Mouse (Mus musculus) embryonic facial prominence, embryonic 10.5 days (tissue): ENCODE measurements around the gene Wdr90. TPM values are rescaled to one million over a fixed set of nuclear protein-coding genes. Genes with fewer than 3 reads are reported as not detected.
"Not testable (repeated sequence)": the region's sequence is repeated elsewhere in the genome, so short reads cannot be mapped to it uniquely, and the experiment has no call there.

ENCODE experiments used
- DNase-seq: peaks from one replicate; pipeline ENCODE4 v3.0.0-alpha.2; 2017; ENCODE audit warnings: low spot score
- H3K27ac ChIP-seq: fragments of 300-500 bp; sonication (generic); replicated peaks from 2 replicates; pipeline ENCODE4 v1.5.1; 2016; ENCODE audit warnings: mild to moderate bottlenecking
- H3K27me3 ChIP-seq: fragments of 300-500 bp; sonication (generic); replicated peaks from 2 replicates; pipeline ENCODE4 v1.6.1; 2016; ENCODE audit warnings: low read depth, mild to moderate bottlenecking; ENCODE audit not compliant: poor library complexity, severe bottlenecking
- H3K36me3 ChIP-seq: fragments of 300-500 bp; sonication (generic); replicated peaks from 2 replicates; pipeline ENCODE4 v1.6.1; 2016; ENCODE audit warnings: mild to moderate bottlenecking, moderate library complexity
- H3K4me1 ChIP-seq: fragments of 300-500 bp; sonication (generic); 2 replicates; pipeline ENCODE4 v1.6.1; 2016
- H3K4me3 ChIP-seq: fragments of 300-500 bp; sonication (generic); 2 replicates; pipeline ENCODE4 v1.5.1; 2016; ENCODE audit warnings: mild to moderate bottlenecking, moderate library complexity
- H3K9me3 ChIP-seq: fragments of 300-500 bp; sonication (generic); 2 replicates; pipeline ENCODE4 v1.6.1; 2016; ENCODE audit warnings: mild to moderate bottlenecking
- WGBS: fragments of 180-500 bp; shearing (Covaris S2); methylation state at CpG from one replicate; pipeline ENCODE4 v1.1.7; 2016; 5-methylcytosine and 5-hydroxymethylcytosine counted together
- polyA plus RNA-seq: library from polyadenylated mRNA; unstranded; fragments of >200 nt; fragmentation: Nextera tagmentation; extraction: Ambion mirVana; gene quantifications from 2 replicates; pipeline ENCODE4 v1.2.1, GENCODE M21; 2016

Gene Wdr90
- polyA plus RNA-seq, 1 experiment from 2014 or later, result 53.8 TPM

GRCm38 (mm10) chr17:25824362-25825142 lies 36.7 kb downstream of the Wdr90 start:
- Histone ChIP-seq H3K27me3 (peaks cover 27% of the 10 kb centered on the region), H3K27ac (no peak overlapping the region)
- 72% methylated on average over 17 of the region's 17 CpGs for WGBS

GRCm38 (mm10) chr17:25823452-25823851 lies 37.8 kb downstream of the Wdr90 start, which contains the start of gene Wdr24:
TSS of gene Wdr24 (plus strand) at chr17:25823627.
- H3K27me3 ChIP-seq, result peaks cover 38% of the 10 kb centered on the region
- peak within 1 kb of the TSS; percentile 70 for H3K4me3 ChIP-seq
- H3K9me3 ChIP-seq, result no peaks in the 10 kb centered on the region
- peak within 1 kb of the TSS; percentile 73 for H3K27ac ChIP-seq
- peaks cover 59% of the 10 kb centered on the region for H3K4me1 ChIP-seq
- H3K36me3 ChIP-seq, result peaks cover 33% of the 10 kb centered on the region
- under 1% methylated on average over 18 of the region's 18 CpGs for WGBS
- peak; percentile 79 for DNase-seq

More at GRCm38 (mm10) chr17:25824362-25825142, 36.7 kb downstream of the Wdr90 start:
- Histone ChIP-seq H3K36me3 (peaks cover 34% of the 10 kb centered on the region), H3K4me3 (peak overlapping the region; percentile 70), H3K9me3 (no peaks in the 10 kb centered on the region), H3K4me1 (peaks cover 55% of the 10 kb centered on the region)
- no peak for DNase-seq

GRCm38 (mm10) chr17:25818851-25819780 lies 42.2 kb downstream of the Wdr90 start:
- H3K27ac ChIP-seq, result no peak overlapping the region

GRCm38 (mm10) chr17:25817662-25818061 lies 43.6 kb downstream of the Wdr90 start:
- no peak overlapping the region for H3K27ac ChIP-seq
- H3K4me1 ChIP-seq, result peaks cover 18% of the 10 kb centered on the region
- no peak overlapping the region; the same call in 1 of the 2 replicates for H3K4me3 ChIP-seq
- no peak for DNase-seq
- no peaks in the 10 kb centered on the region for H3K9me3 ChIP-seq
- H3K27me3 ChIP-seq, result peaks cover 86% of the 10 kb centered on the region
- WGBS, result 81% methylated on average over 11 of the region's 11 CpGs
- peaks cover 6% of the 10 kb centered on the region; the same call in 1 of the 2 replicates for H3K36me3 ChIP-seq

More at GRCm38 (mm10) chr17:25818851-25819780, 42.2 kb downstream of the Wdr90 start:
- Histone ChIP-seq H3K36me3 (peaks cover 6% of the 10 kb centered on the region; the same call in 1 of the 2 replicates), H3K27me3 (peaks cover 74% of the 10 kb centered on the region), H3K9me3 (no peaks in the 10 kb centered on the region), H3K4me3 (peak overlapping the region; percentile 33), H3K4me1 (peaks cover 23% of the 10 kb centered on the region)
- 6% methylated on average over 46 of the region's 46 CpGs for WGBS
- peak; percentile 42 for DNase-seq

- no peaks in the 10 kb centered on the region for H3K9me3 ChIP-seq
- 2% methylated on average over 20 of the region's 20 CpGs for WGBS
- peaks cover 30% of the 10 kb centered on the region for H3K4me1 ChIP-seq
- peaks cover 91% of the 10 kb centered on the region for H3K27me3 ChIP-seq
- H3K4me3 ChIP-seq, result peak overlapping the region; percentile 27; the same call in 1 of the 2 replicates
- peak; percentile 92 for DNase-seq
- peaks cover 6% of the 10 kb centered on the region; the same call in 1 of the 2 replicates for H3K36me3 ChIP-seq
- no peak overlapping the region for H3K27ac ChIP-seq
Measured at GRCm38 (mm10) chr17:25813471-25813870, 47.8 kb downstream of the Wdr90 start.

- 75% methylated on average over 4 of the region's 4 CpGs for WGBS
- Histone ChIP-seq H3K9me3 (no peaks in the 10 kb centered on the region), H3K4me1 (peaks cover 34% of the 10 kb centered on the region), H3K27ac (no peak overlapping the region), H3K36me3 (no peaks in the 10 kb centered on the region), H3K27me3 (peaks cover 77% of the 10 kb centered on the region), H3K4me3 (peak overlapping the region; percentile 8; the same call in 1 of the 2 replicates)
- no peak for DNase-seq
Measured at GRCm38 (mm10) chr17:25810890-25811289, 50.4 kb downstream of the Wdr90 start.

GRCm38 (mm10) chr17:25809606-25810340 lies 51.5 kb downstream of the Wdr90 start:
- H3K27me3 ChIP-seq, result peaks cover 70% of the 10 kb centered on the region
- peak overlapping the region; percentile 86 for H3K27ac ChIP-seq
- no peak for DNase-seq
- WGBS, result 10% methylated on average over 25 of the region's 25 CpGs
- H3K9me3 ChIP-seq, result no peaks in the 10 kb centered on the region
- H3K4me3 ChIP-seq, result peak overlapping the region; percentile 82
- H3K4me1 ChIP-seq, result peaks cover 34% of the 10 kb centered on the region
- no peaks in the 10 kb centered on the region for H3K36me3 ChIP-seq

GRCm38 (mm10) chr17:25808789-25809605 lies 52.3 kb downstream of the Wdr90 start, which contains the start of gene Fbxl16:
TSS of gene Fbxl16 (plus strand) at chr17:25809085.
- peak; percentile 88 for DNase-seq
- Histone ChIP-seq H3K4me1 (peaks cover 34% of the 10 kb centered on the region), H3K9me3 (no peaks in the 10 kb centered on the region), H3K36me3 (no peaks in the 10 kb centered on the region), H3K27me3 (peaks cover 68% of the 10 kb centered on the region), H3K4me3 (peak within 1 kb of the TSS; percentile 82), H3K27ac (peak within 1 kb of the TSS; percentile 86)
- under 1% methylated on average over 97 of the region's 100 CpGs for WGBS

GRCm38 (mm10) chr17:25808028-25808427 lies 53.3 kb downstream of the Wdr90 start:
- DNase-seq, result no peak
- Histone ChIP-seq H3K27me3 (peaks cover 70% of the 10 kb centered on the region), H3K4me3 (peak overlapping the region; percentile 82), H3K27ac (peak overlapping the region; percentile 86; the same call in 1 of the 2 replicates), H3K9me3 (no peaks in the 10 kb centered on the region), H3K36me3 (no peaks in the 10 kb centered on the region), H3K4me1 (peaks cover 36% of the 10 kb centered on the region)
- 36% methylated on average over 5 of the region's 5 CpGs for WGBS

GRCm38 (mm10) chr17:25807452-25807851 lies 53.8 kb downstream of the Wdr90 start:
- H3K36me3 ChIP-seq, H3K27ac ChIP-seq, H3K4me3 ChIP-seq, H3K9me3 ChIP-seq, DNase-seq: not testable (repeated sequence)
- 47% methylated on average over 2 of the region's 2 CpGs for WGBS
- peaks cover 42% of the 10 kb centered on the region for H3K4me1 ChIP-seq
- H3K27me3 ChIP-seq, result peaks cover 66% of the 10 kb centered on the region

GRCm38 (mm10) chr17:25806507-25806906 lies 54.8 kb downstream of the Wdr90 start:
- Histone ChIP-seq H3K4me1 (peaks cover 45% of the 10 kb centered on the region), H3K36me3 (no peaks in the 10 kb centered on the region), H3K27me3 (peaks cover 66% of the 10 kb centered on the region), H3K4me3 (no peak overlapping the region), H3K9me3 (no peaks in the 10 kb centered on the region), H3K27ac (no peak overlapping the region)
- no peak for DNase-seq
- 84% methylated on average over 4 of the region's 4 CpGs for WGBS
